Mouse (Mus musculus) midbrain, postnatal 0 days (tissue): ENCODE results near the gene Arsj. TPM values are rescaled to one million over a fixed set of nuclear protein-coding genes. Genes with fewer than 3 reads are reported as not detected.

Experiments
- ATAC-seq: fragments of 200-750 bp; cut with Nextera tagmentation; 2 replicates; pipeline ENCODE4 v1.8.0; 2017; ENCODE audit warnings: moderate number of reproducible peaks, mild to moderate bottlenecking, moderate TSS enrichment, moderate library complexity; ENCODE audit not compliant: low FRiP score
- DNase-seq: peaks from one replicate; pipeline ENCODE4 v3.0.0-alpha.2; 2015; ENCODE audit warnings: low spot score
- H3K27ac ChIP-seq: fragments of 300-500 bp; sonication (generic); 2 replicates; pipeline ENCODE4 v1.5.1; 2014; ENCODE audit warnings: low read depth, mild to moderate bottlenecking, low read length, mixed read lengths
- H3K27me3 ChIP-seq: fragments of 300-500 bp; sonication (generic); 2 replicates; pipeline ENCODE4 v1.6.1; 2014; ENCODE audit warnings: low read length, control low read depth, mixed read lengths; ENCODE audit not compliant: insufficient read depth
- H3K36me3 ChIP-seq: fragments of 300-500 bp; sonication (generic); 2 replicates; pipeline ENCODE4 v1.6.1; 2014; ENCODE audit warnings: low read length, control low read depth, mixed read lengths; ENCODE audit not compliant: insufficient read depth
- H3K4me1 ChIP-seq: fragments of 300-500 bp; sonication (generic); 2 replicates; pipeline ENCODE4 v1.6.1; 2014; ENCODE audit warnings: mild to moderate bottlenecking, control low read depth, antibody characterized with exemption, low read length, mixed read lengths; ENCODE audit not compliant: insufficient read depth
- H3K4me2 ChIP-seq: fragments of 300-500 bp; sonication (generic); 2 replicates; pipeline ENCODE4 v1.6.1; 2014; ENCODE audit warnings: low read depth, mild to moderate bottlenecking, low read length, mixed read lengths; ENCODE audit not compliant: poor library complexity, severe bottlenecking
- H3K4me3 ChIP-seq: fragments of 300-500 bp; sonication (generic); 2 replicates; pipeline ENCODE4 v1.5.1; 2014; ENCODE audit warnings: low read depth, mild to moderate bottlenecking, low read length, moderate library complexity
- H3K9ac ChIP-seq: fragments of 300-500 bp; sonication (generic); replicated peaks from 2 replicates; pipeline ENCODE4 v1.6.1; 2014; ENCODE audit warnings: mild to moderate bottlenecking, low read length, moderate library complexity, mixed read lengths; ENCODE audit not compliant: poor library complexity, severe bottlenecking
- H3K9me3 ChIP-seq: fragments of 300-500 bp; sonication (generic); 2 replicates; pipeline ENCODE4 v1.6.1; 2016; ENCODE audit warnings: low read length, control low read depth
- CTCF ChIP-seq: IDR thresholded peaks from 2 replicates; pipeline ENCODE4 v1.5.1; 2016; ENCODE audit warnings: antibody characterized with exemption, mild to moderate bottlenecking
- WGBS: fragments of 180-500 bp; shearing (Covaris S2); extraction: QIAGEN DNeasy Blood & Tissue Kit; methylation state at CpG from one replicate; pipeline ENCODE4 v1.1.7; 2014; 5-methylcytosine and 5-hydroxymethylcytosine counted together
- polyA plus RNA-seq: library from polyadenylated mRNA; unstranded; fragments of >200 nt; fragmentation: Nextera tagmentation; extraction: Ambion mirVana; gene quantifications from 2 replicates; pipeline ENCODE4 v1.2.1, GENCODE M21; 2015
- total RNA-seq: library from RNA; depleted of rRNA; stranded (reverse); fragments of >200 nt; gene quantifications from 2 replicates; pipeline ENCODE4 v1.2.3, GENCODE M21; 2014

Gene Arsj
- total and polyA plus RNA-seq, 2 experiments from 2014 or later = 0.47 to 1.2 TPM

DNA sequence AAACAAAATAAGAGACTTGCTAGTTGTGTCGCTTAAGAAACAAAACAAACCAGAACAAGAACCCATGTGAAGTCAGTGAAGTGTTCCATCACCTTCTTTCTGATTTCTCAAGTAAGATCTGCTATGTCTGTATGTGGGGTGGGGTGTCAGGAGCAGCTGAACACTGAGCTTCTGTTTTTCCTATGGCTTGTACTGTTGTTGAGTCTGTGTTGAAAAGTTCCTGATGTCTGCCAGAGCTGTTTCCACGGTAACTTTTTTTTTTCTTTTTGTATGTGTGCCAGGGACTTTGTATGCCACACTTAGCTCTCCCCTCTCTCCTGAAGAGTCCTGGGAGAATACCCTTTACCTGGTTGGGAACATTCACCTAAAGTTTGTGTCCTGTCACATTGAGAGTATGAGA is 34.0 kb downstream of the Arsj start:
- no peaks in the 10 kb centered on the region for H3K27me3 ChIP-seq
- H3K9me3 ChIP-seq = no peaks in the 10 kb centered on the region
- no peak overlapping the region for H3K4me3 ChIP-seq
- no peak overlapping the region for H3K27ac ChIP-seq
- 62% methylated on average over 2 of the region's 2 CpGs for WGBS
- TF ChIP-seq CTCF = no peak
- H3K36me3 ChIP-seq = no peaks in the 10 kb centered on the region
- no peaks in the 10 kb centered on the region for H3K4me1 ChIP-seq
- H3K9ac ChIP-seq = no peak overlapping the region
- H3K4me2 ChIP-seq = no peak overlapping the region
- DNase-seq (peak; percentile 54), ATAC-seq (no peak)

DNA sequence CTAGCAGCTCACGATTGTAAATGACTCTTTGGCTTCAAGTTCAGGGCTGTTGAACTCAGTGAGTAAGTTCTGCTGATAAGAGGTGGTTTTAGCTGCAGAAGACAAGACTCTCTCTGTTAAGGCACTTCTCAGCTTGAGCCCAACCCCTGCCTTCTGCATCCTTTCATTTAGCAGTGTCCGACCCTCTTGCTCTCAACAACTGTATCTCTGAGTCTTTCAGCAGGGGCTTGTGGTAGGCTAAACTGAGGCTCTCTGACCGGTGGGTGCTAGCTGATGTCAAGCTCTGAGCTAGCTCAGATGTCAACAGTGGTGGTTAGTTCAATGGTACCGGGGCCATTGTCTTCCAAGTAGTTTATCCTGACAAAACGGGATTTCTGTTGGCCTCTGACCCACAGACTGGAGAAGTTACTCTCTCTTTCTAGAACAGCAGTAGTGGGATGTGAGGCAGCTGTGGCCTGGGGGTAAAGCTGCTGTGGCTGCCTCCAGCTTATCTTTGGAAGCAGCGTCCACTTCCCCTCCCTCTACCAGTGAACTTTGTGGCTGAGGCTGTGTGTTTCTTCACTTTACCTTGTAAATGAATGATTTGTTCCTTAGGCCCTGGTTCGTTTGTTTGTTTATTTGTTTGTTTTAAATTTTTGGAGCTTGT is 34.6 kb downstream of the Arsj start:
- no peak for TF ChIP-seq CTCF
- no peaks in the 10 kb centered on the region for H3K9me3 ChIP-seq
- H3K27me3 ChIP-seq = no peaks in the 10 kb centered on the region
- 72% methylated on average over 7 of the region's 7 CpGs for WGBS
- no peak overlapping the region for H3K27ac ChIP-seq
- no peak overlapping the region for H3K9ac ChIP-seq
- no peaks in the 10 kb centered on the region for H3K4me1 ChIP-seq
- no peak overlapping the region for H3K4me2 ChIP-seq
- H3K4me3 ChIP-seq = no peak overlapping the region
- no peaks in the 10 kb centered on the region for H3K36me3 ChIP-seq
- no peak for ATAC-seq
- DNase-seq = no peak

GRCm38 (mm10) chr3:126400726-126401125 is 37.2 kb downstream of the Arsj start:
- Histone ChIP-seq H3K9me3 (no peaks in the 10 kb centered on the region), H3K36me3 (no peaks in the 10 kb centered on the region), H3K4me2 (no peak overlapping the region), H3K4me1 (no peaks in the 10 kb centered on the region), H3K4me3 (no peak overlapping the region), H3K9ac (no peak overlapping the region), H3K27ac (no peak overlapping the region), H3K27me3 (no peaks in the 10 kb centered on the region)
- ATAC-seq (no peak), DNase-seq (no peak)
- WGBS = 78% methylated on average over 4 of the region's 4 CpGs
- TF ChIP-seq CTCF = no peak

- peak; percentile 80 for TF ChIP-seq CTCF
- no peaks in the 10 kb centered on the region for H3K9me3 ChIP-seq
- H3K9ac ChIP-seq = no peak overlapping the region
- no peaks in the 10 kb centered on the region for H3K36me3 ChIP-seq
- H3K4me3 ChIP-seq = no peak overlapping the region
- H3K27ac ChIP-seq = no peak overlapping the region
- DNase-seq (peak; percentile 77), ATAC-seq (peak; percentile 41; the same call in 1 of the 2 replicates)
- WGBS = 26% methylated on average over 3 of the region's 3 CpGs
- H3K4me2 ChIP-seq = no peak overlapping the region
- H3K4me1 ChIP-seq = no peaks in the 10 kb centered on the region
- no peaks in the 10 kb centered on the region for H3K27me3 ChIP-seq
Measured at GRCm38 (mm10) chr3:126402836-126403235, 39.4 kb downstream of the Arsj start.

DNA sequence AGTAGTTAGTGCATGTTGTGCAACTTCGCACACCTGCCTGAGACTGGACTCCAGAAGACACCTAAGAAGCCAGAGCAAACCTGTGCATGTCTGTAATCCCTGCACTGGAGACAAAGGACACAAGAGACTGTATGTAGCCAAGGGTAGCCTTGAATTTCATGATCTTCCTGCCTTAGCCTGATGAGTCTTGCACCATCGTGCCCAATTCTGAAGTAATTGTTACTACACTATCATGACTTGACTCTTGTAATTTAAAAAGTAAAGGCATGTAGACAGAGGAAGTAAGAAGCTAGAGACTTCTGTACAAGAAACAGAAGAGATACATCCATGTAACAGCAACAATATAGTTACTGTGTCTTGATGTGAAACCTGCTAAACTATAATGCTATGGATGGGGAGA is 40.7 kb downstream of the Arsj start:
- H3K27me3 ChIP-seq = no peaks in the 10 kb centered on the region
- H3K27ac ChIP-seq = no peak overlapping the region
- no peaks in the 10 kb centered on the region for H3K9me3 ChIP-seq
- no peaks in the 10 kb centered on the region for H3K36me3 ChIP-seq
- no peak for DNase-seq
- TF ChIP-seq CTCF = no peak
- no peak overlapping the region for H3K4me3 ChIP-seq
- 91% methylated on average over 2 of the region's 2 CpGs for WGBS
- no peak for ATAC-seq
- H3K9ac ChIP-seq = no peak overlapping the region
- H3K4me1 ChIP-seq = no peaks in the 10 kb centered on the region
- H3K4me2 ChIP-seq = no peak overlapping the region

- no peaks in the 10 kb centered on the region for H3K36me3 ChIP-seq
- no peaks in the 10 kb centered on the region for H3K9me3 ChIP-seq
- WGBS = 84% methylated on average over 3 of the region's 3 CpGs
- H3K27ac ChIP-seq = no peak overlapping the region
- H3K4me1 ChIP-seq = no peaks in the 10 kb centered on the region
- no peak overlapping the region for H3K9ac ChIP-seq
- ATAC-seq (no peak), DNase-seq (no peak)
- no peak overlapping the region for H3K4me3 ChIP-seq
- H3K27me3 ChIP-seq = no peaks in the 10 kb centered on the region
- no peak for TF ChIP-seq CTCF
- H3K4me2 ChIP-seq = no peak overlapping the region
Measured at GRCm38 (mm10) chr3:126430524-126431064, 67.1 kb downstream of the Arsj start.
